Mouse (Mus musculus) urinary bladder, postnatal 10 days (tissue): Measurements from ENCODE around the gene Slc31a2.

Experiments used
- DNase-seq: peaks from one replicate; pipeline ENCODE4 v3.0.0; 2022; ENCODE audit warnings: low spot score

The Slc31a2 gene

DNA sequence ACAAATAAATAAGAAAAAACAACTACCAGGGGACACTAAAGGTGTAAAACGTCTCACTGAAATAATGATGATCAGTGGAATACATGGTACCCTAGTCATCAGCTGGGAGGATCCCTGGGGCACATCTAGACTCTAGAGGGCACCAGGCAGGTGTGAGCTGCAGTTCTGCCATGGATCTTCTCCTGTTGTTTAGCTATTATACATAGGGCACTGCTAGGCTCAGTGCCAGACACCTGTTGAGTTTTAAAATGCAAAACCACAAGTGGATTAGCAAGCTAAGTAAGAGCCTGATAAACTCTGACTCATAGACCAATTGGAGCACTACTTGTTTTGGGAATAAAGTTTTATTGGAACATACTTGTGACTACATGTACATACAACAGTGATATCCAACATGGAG, 55.9 kb downstream of the Slc31a2 start:
- no peak for DNase-seq

DNA sequence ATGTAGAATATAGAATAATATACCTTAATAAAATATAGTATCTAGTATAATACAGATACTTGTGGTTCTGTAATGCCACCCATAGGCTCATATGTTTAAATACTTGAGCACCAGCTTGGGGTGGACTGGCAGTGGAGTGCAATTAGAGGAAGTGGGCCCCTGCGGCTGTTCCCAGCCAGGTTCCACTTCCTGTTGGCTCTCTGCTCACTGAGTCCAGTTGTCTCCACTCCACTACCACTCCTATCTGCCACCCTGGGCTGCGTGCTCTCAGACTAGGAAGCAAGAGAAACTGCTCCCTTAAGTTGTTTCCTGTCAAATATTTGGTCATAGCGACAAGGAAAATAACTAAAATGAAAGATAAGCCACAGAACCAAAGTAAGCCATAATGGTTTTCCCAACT, 60.3 kb downstream of the Slc31a2 start:
- DNase-seq = no peak

DNA sequence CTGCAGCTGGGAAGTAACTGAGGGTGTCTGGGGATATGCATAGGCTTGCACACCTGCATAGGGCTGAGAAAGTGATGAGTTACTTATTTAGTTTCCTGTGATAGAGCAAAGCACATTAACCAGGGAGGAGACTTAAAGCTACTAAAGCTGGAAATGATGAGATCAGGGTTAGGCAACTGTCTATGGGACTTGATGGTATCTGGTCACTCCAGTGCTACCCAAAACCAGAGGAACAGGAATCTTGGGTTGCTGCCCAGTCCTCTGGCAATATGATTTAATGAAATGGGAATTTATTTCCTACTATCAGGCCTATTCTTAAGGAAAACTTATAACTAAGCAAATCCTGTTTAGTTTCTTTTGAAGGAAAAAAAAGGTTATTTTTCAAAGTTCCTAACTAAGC, 63.7 kb downstream of the Slc31a2 start:
- no peak for DNase-seq

DNA sequence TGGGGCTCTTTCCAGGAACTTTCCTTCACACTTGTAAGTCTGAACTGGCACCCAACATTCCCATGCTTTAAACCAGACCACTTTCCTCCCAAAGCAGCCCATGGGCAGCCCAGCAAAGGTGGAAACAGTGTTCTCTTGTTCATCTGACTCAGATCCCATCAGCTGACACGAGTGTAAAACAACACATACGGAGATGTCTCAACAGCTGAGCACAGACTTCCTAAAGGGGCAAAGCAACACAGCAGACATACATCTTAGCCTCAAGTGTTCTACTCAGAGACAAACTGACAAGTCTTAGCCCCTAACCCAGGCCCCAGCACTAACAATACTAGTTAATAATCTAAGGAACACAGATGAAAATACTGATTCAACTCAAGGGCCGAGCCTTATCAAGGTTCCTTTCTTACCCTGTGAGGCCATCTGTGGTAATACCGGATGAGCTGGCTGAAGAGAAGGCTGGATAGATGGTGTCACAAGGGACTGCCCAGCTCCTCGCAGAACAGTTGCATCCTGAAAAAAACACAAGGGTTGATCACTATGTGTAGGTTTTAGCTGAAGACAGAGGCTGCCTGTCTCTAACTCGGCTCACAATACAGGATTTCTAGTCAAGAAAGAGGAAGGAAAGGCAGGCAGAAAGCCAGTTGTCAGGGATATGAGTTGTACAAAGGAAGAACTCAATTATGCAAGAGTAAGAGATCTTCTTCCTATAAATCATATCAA, 66.7 kb downstream of the Slc31a2 start:
- no peak for DNase-seq

DNA sequence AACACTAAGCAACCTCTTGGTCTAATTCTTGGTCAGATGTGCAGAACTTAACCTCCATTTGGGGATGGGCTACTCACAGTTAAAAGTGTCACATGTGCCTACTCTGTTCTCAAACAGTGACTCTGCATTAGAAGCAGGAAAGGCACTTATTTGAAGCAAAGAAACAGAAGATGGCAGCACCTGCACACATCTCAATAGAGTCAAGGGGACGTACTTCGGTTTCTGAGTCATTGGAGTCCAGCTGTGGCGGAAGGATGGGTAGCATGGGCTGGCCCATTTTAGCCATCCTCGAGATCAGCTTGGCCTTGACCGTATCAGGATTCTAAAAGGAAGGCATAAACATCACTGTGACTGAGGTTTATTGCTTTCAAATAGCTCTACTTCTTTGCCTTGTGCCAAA, 69.6 kb downstream of the Slc31a2 start:
- no peak for DNase-seq

DNA sequence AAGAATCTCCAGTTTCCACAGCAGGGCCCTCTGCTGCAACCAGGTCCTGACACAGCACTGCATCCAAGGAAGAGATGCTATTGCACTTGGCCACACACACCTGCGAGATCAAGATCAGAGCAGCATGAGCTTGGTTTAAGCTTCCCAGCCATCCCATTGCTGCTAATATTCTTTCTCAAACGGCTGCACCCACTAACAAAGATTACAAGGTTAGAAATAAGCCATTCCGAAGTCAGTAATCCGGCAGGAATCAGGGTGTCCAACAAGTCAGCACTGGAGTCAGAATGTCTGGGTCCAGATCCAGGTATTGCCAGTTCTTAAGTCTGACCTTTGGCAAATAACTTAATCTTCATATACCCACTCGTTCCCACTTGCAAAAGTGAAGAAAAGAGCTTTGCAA, 76.2 kb downstream of the Slc31a2 start:
- DNase-seq = no peak

DNA sequence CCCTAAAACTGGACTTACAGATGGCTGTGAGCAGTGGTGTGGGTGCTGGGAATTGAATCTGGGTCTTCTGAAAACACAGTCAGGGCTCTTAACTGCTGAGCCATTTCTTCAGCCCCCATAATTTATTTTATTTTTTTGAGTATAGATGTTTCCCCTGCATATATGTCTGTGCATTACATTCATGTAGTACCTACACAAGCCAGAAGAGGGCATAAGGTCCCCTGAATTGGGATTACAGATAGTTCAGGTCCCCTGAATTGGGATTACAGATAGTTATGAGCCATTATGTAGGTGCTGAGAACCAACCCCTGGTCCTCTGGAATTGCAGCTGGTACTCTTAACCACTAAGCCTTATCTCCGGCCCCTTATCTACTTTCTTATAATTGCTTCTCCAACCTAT, 81.6 kb downstream of the Slc31a2 start:
- DNase-seq = no peak

DNA sequence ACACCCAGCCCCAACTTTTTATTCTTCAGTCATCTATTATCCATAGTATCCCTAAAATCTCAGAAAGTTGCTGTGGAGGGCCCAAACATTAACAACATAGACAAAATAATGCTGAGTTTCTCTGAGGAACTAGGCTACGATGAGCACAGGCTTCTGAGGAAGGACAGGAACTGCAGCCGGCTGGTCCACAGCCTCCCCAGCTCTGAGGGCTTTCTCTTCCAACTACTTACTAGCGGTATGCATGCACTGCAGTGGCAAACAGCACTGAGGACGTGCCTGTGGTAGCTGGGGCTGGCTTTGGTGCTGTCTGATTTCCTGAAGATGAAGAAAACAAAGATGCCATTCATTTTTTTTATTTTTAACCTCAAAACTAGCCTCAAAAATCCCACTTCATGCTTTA, 83.5 kb downstream of the Slc31a2 start:
- DNase-seq = no peak

DNA sequence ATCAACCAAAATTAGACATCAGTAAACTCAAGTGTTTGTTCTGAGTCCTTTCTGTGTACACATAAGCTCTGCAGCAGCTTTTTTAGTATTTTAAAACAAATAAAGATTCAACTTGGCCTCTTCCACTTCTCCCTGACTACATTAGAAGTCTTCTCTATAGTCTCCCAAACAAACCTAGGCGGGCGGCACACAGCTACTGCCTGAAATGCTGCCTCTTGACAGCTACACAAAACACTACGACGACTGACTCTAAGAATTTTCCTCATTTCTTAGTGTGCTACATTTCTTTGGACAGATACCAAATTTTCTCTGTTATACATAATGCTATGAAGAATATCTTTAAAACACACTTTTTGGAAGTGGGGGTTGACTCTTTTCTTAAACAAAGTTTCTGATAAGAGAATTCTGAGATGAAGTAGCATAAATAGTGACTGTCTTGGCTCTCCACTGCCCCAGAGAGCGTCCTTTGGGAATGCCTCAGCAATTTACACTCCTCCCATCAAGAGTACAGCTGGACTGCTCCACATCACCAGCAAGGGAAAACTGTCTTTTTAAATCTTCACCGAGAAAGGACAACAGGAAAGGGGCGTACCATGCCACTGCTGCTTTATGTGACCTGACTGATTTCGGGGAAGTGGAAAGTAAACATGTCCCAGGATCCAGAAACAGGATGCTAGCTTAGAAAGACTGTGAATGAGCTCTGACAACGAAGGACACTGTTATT, 85.4 kb downstream of the Slc31a2 start:
- DNase-seq = no peak
